Mouse (Mus musculus) cerebellum, adult 11 months (tissue): Measurements from ENCODE around the gene Fancl.

Experiments
- DNase-seq: peaks from one replicate; pipeline ENCODE4 v3.0.0; 2022

Gene Fancl

GRCm38 (mm10) chr11:26495951-26496350, 110.0 kb downstream of the Fancl start:
- no peak for DNase-seq

- no peak for DNase-seq
These were observed 127.7 kb downstream of the Fancl start for GRCm38 (mm10) chr11:26513683-26514082.

GRCm38 (mm10) chr11:26516086-26516485, 130.2 kb downstream of the Fancl start:
- no peak for DNase-seq

GRCm38 (mm10) chr11:26518991-26519390, 133.1 kb downstream of the Fancl start:
- DNase-seq: no peak
